ENCODE assay signal across 12 mouse cellular contexts in genomic region chr14:121346654-121347053, GRCm38 (mm10). TPM values are rescaled to one million over a fixed set of nuclear protein-coding genes. Genes with fewer than 3 reads are reported as not detected.
DNase-seq lines count a peak whose midpoint lies in the region; ATAC-seq and TF ChIP-seq lines count a peak whose summit lies in the region.
"Had no signal": no experiment of that assay in that cellular context is flagged by ENCODE, and none has a peak within 500 bp of the region (broad histone marks: within the 10 kb centered on the region; RNA-seq: fewer than 3 reads in every experiment).

No protein-coding gene starts in this region.

- no peak overlapping the region for H3K4me3 ChIP-seq in cerebellum, adult 2 months (replicated peaks; ENCODE audit: insufficient read depth, low read depth, low read length)
- H3K4me3 ChIP-seq in liver, adult 2 months (ENCODE audit: insufficient read depth, low read depth, low read length) = no peak overlapping the region
- no peak overlapping the region for H3K4me3 ChIP-seq in liver, embryonic 11.5 days (ENCODE audit: low read depth, low read length)
- H3K4me3 ChIP-seq in midbrain, embryonic 15.5 days = no peak overlapping the region
- H3K4me3 ChIP-seq: embryonic facial prominence, embryonic 12.5 days; hindbrain, embryonic 15.5 days; limb, embryonic 15.5 days had no signal

- no peak overlapping the region for H3K27ac ChIP-seq in cerebellum, adult 2 months (ENCODE audit: insufficient read depth, low read length)
- H3K27ac ChIP-seq in liver, adult 2 months (replicated peaks; ENCODE audit: insufficient read depth, low read depth, low read length) = no peak overlapping the region
- H3K27ac ChIP-seq in liver, embryonic 11.5 days (ENCODE audit: low read depth, low read length) = no peak overlapping the region; the same call in 1 of the 2 replicates
- H3K27ac ChIP-seq in midbrain, embryonic 15.5 days = no peak overlapping the region
- H3K27ac ChIP-seq: embryonic facial prominence, embryonic 12.5 days; hindbrain, embryonic 15.5 days; limb, embryonic 15.5 days had no signal

- no peaks in the 10 kb centered on the region for H3K36me3 ChIP-seq in liver, adult 2 months (ENCODE audit: control insufficient read depth, insufficient read depth, low read length)
- H3K36me3 ChIP-seq in liver, embryonic 11.5 days (ENCODE audit: control insufficient read depth, insufficient read depth, low read length) = no peaks in the 10 kb centered on the region
- no peaks in the 10 kb centered on the region for H3K36me3 ChIP-seq in midbrain, embryonic 15.5 days (replicated peaks)
- H3K36me3 ChIP-seq: embryonic facial prominence, embryonic 12.5 days; hindbrain, embryonic 15.5 days; limb, embryonic 15.5 days had no signal

- peak; percentile 38 to 54 for DNase-seq in cerebellum, adult 2 months
- peak; percentile 40 for DNase-seq in liver, adult 2 months (ENCODE audit: extremely low read depth, low read depth, low spot score)
- DNase-seq in liver, embryonic 11.5 days (ENCODE audit: low spot score) = no peak
- DNase-seq in kidney, postnatal 14 days = peak; percentile 64
- no peak for DNase-seq in right cerebral cortex, postnatal 4 days

- TF ChIP-seq POLR2A in cerebellum, adult 2 months (IDR thresholded peaks at IDR 0.05; ENCODE audit: borderline replicate concordance, insufficient read depth, low read length) = no peak
- no peak for TF ChIP-seq POLR2A in liver, adult 2 months (IDR thresholded peaks at IDR 0.05; ENCODE audit: extremely low read depth, insufficient read depth, low read length)

- no peak overlapping the region for H3K4me2 ChIP-seq in liver, embryonic 11.5 days
- no peak overlapping the region for H3K4me2 ChIP-seq in midbrain, embryonic 15.5 days
- H3K4me2 ChIP-seq: embryonic facial prominence, embryonic 12.5 days; heart, embryonic 11.5 days; hindbrain, embryonic 15.5 days; limb, embryonic 15.5 days had no signal

- WGBS in cerebellum, adult 2 months = 14% methylated on average over 4 of the region's 4 CpGs
- 27% methylated on average over 4 of the region's 4 CpGs for whole genome bisulfite sequencing in liver, adult 2 months
- 76% methylated on average over 4 of the region's 4 CpGs for WGBS in liver, embryonic 11.5 days
- 65% methylated on average over 4 of the region's 4 CpGs for WGBS in midbrain, embryonic 15.5 days

- no peak for ATAC-seq in cerebellum, adult (ENCODE audit: insufficient number of reproducible peaks, low FRiP score, low TSS enrichment)
- no peak for ATAC-seq in liver, embryonic 11.5 days (replicated peaks; ENCODE audit: low FRiP score)
- ATAC-seq in megakaryocyte progenitor cell, adult 5-6 weeks (replicated peaks; ENCODE audit: poor library complexity) = peak; percentile 56
- ATAC-seq in midbrain, embryonic 15.5 days (replicated peaks) = no peak

- peaks cover 32% of the 10 kb centered on the region for H3K4me1 ChIP-seq in cerebellum, adult 2 months (ENCODE audit: control insufficient read depth, insufficient read depth, low read length)
- H3K4me1 ChIP-seq in liver, adult 2 months (ENCODE audit: control insufficient read depth, insufficient read depth, low read length) = peaks cover 17% of the 10 kb centered on the region
- H3K4me1 ChIP-seq in liver, embryonic 11.5 days (replicated peaks; ENCODE audit: control insufficient read depth, insufficient read depth, low read length) = peaks cover 52% of the 10 kb centered on the region
- H3K4me1 ChIP-seq in midbrain, embryonic 15.5 days = peaks cover 16% of the 10 kb centered on the region

- no peak overlapping the region for H3K9ac ChIP-seq in liver, adult 2 months (ENCODE audit: low read depth, low read length)
- H3K9ac ChIP-seq in liver, embryonic 11.5 days (ENCODE audit: low read depth, low read length) = no peak overlapping the region
- no peak overlapping the region for H3K9ac ChIP-seq in midbrain, embryonic 15.5 days
- H3K9ac ChIP-seq: embryonic facial prominence, embryonic 12.5 days; hindbrain, embryonic 15.5 days; limb, embryonic 15.5 days had no signal

- H3K27me3 ChIP-seq in cerebellum, adult 2 months (ENCODE audit: control insufficient read depth, insufficient read depth, low read length) = no peaks in the 10 kb centered on the region
- no peaks in the 10 kb centered on the region for H3K27me3 ChIP-seq in liver, adult 2 months (ENCODE audit: control insufficient read depth, insufficient read depth, low read length)
- H3K27me3 ChIP-seq in liver, embryonic 11.5 days (replicated peaks; ENCODE audit: control insufficient read depth, insufficient read depth, low read length) = no peaks in the 10 kb centered on the region
- no peaks in the 10 kb centered on the region for H3K27me3 ChIP-seq in midbrain, embryonic 15.5 days (replicated peaks)
- H3K27me3 ChIP-seq: embryonic facial prominence, embryonic 12.5 days; hindbrain, embryonic 15.5 days; limb, embryonic 15.5 days had no signal

- TF ChIP-seq CTCF in cerebellum, adult 2 months (IDR thresholded peaks at IDR 0.05; ENCODE audit: borderline replicate concordance, insufficient read depth, low read depth, low read length) = no peak
- no peak for TF ChIP-seq CTCF in liver, adult 2 months (IDR thresholded peaks at IDR 0.05; ENCODE audit: low read depth, low read length)

- H3K9me3 ChIP-seq in liver, embryonic 11.5 days (ENCODE audit: control insufficient read depth, low read length) = no peaks in the 10 kb centered on the region
- H3K9me3 ChIP-seq in midbrain, embryonic 15.5 days = no peaks in the 10 kb centered on the region
- H3K9me3 ChIP-seq: embryonic facial prominence, embryonic 12.5 days; hindbrain, embryonic 15.5 days; limb, embryonic 15.5 days had no signal

- peaks cover 57% of the 10 kb centered on the region for H3K79me2 ChIP-seq in liver, adult 2 months (ENCODE audit: control insufficient read depth, insufficient read depth, low read length)

RNA-seq across cellular contexts. Expression of gene Stk24, which starts 33.2 kb away (rescaled TPM):
- 31.1 and 37.2 TPM in 2 replicates for polyA plus RNA-seq in cerebellum, adult 2 months (2012; rRNA removed)
- total RNA-seq in liver, adult 2 months (2014; rRNA removed) = 10.1 and 12.6 TPM in 2 replicates
- polyA plus RNA-seq in liver, adult 2 months (2012; rRNA removed) = 8.6 and 9.3 TPM in 2 replicates
- polyA plus RNA-seq in liver, embryonic 11.5 days (2014; fragmentation: Nextera tagmentation; extraction: Ambion mirVana) = 51.3 and 58.2 TPM in 2 replicates
- total RNA-seq in megakaryocyte progenitor cell, adult 5-6 weeks (2015) = 97.1 and 100 TPM in 2 replicates
- 73.4 and 76.7 TPM in 2 replicates for total RNA-seq in megakaryocyte progenitor cell, adult 5-6 weeks (2017)
- polyA plus RNA-seq in midbrain, embryonic 15.5 days (2015; fragmentation: Nextera tagmentation; extraction: Ambion mirVana) = 18.5 and 18.6 TPM in 2 replicates

Comparison
In these comparisons a context has a peak if more than half of its experiments do, and no peak if none do; other contexts are left out.
1. DNase-seq: peak in cerebellum, adult 2 months (2 of 2), liver, adult 2 months (single experiment) and kidney, postnatal 14 days (single experiment); none in liver, embryonic 11.5 days (single experiment) and right cerebral cortex, postnatal 4 days (single experiment).